Mouse (Mus musculus) frontal cortex, adult 2 months (tissue): Measurements from ENCODE around the gene Runx2. TPM values are rescaled to one million over a fixed set of nuclear protein-coding genes. Genes with fewer than 3 reads are reported as not detected.

ENCODE experiments used
- DNase-seq, 2 experiments: peaks; one replicate each; pipeline ENCODE4 v3.0.0; 2022; ENCODE audit warnings: low spot score in 1 of 2; ENCODE audit errors: extremely low spot score in 1 of 2
- polyA plus RNA-seq: library from polyadenylated mRNA; depleted of rRNA; stranded (reverse); fragments of >200 nt; gene quantifications from 2 replicates; pipeline ENCODE4 v1.2.3, GENCODE M21; 2012

The Runx2 gene
- polyA plus RNA-seq, 1 experiment, result 12.8 TPM

- DNase-seq, result no peak
Observed at GRCm38 (mm10) chr17:44632292-44632691, 182.3 kb downstream of the Runx2 start.

- DNase-seq, result no peak
Observed at GRCm38 (mm10) chr17:44631577-44631976, 183.0 kb downstream of the Runx2 start.

- no peak for DNase-seq
Observed at GRCm38 (mm10) chr17:44627317-44627716, 187.3 kb downstream of the Runx2 start.

GRCm38 (mm10) chr17:44623707-44624106 is 190.9 kb downstream of the Runx2 start:
- DNase-seq, result no peak

GRCm38 (mm10) chr17:44623271-44623670 is 191.3 kb downstream of the Runx2 start:
- peak in 1 of 2 experiments; percentile 41 for DNase-seq

GRCm38 (mm10) chr17:44620456-44620855 is 194.1 kb downstream of the Runx2 start:
- no peak for DNase-seq

GRCm38 (mm10) chr17:44618691-44619090 is 195.9 kb downstream of the Runx2 start:
- DNase-seq, result peak in 1 of 2 experiments; percentile 70

- peak; percentile 78 to 85 for DNase-seq
Observed at GRCm38 (mm10) chr17:44618175-44618574, 196.4 kb downstream of the Runx2 start.

GRCm38 (mm10) chr17:44617741-44618140 is 196.9 kb downstream of the Runx2 start:
- DNase-seq, result no peak

- peak; percentile 57 to 82 for DNase-seq
Observed at GRCm38 (mm10) chr17:44613716-44614715, 200.6 kb downstream of the Runx2 start.

- no peak for DNase-seq
Observed at GRCm38 (mm10) chr17:44612641-44613040, 202.0 kb downstream of the Runx2 start.

GRCm38 (mm10) chr17:44612002-44612401 is 202.6 kb downstream of the Runx2 start:
- no peak for DNase-seq

- DNase-seq, result no peak
Observed at GRCm38 (mm10) chr17:44611543-44611942, 203.1 kb downstream of the Runx2 start.

GRCm38 (mm10) chr17:44610828-44611227 is 203.8 kb downstream of the Runx2 start:
- DNase-seq, result no peak

- no peak for DNase-seq
Observed at GRCm38 (mm10) chr17:44609897-44610641, 204.5 kb downstream of the Runx2 start.

- no peak for DNase-seq
Observed at GRCm38 (mm10) chr17:44609356-44609755, 205.2 kb downstream of the Runx2 start.

GRCm38 (mm10) chr17:44608907-44609306 is 205.7 kb downstream of the Runx2 start:
- no peak for DNase-seq

GRCm38 (mm10) chr17:44607383-44607782 is 207.2 kb downstream of the Runx2 start:
- DNase-seq, result no peak

- no peak for DNase-seq
Observed at GRCm38 (mm10) chr17:44606245-44606644, 208.4 kb downstream of the Runx2 start.

- no peak for DNase-seq
Observed at GRCm38 (mm10) chr17:44605749-44606148, 208.8 kb downstream of the Runx2 start.

GRCm38 (mm10) chr17:44603170-44603569 is 211.4 kb downstream of the Runx2 start:
- no peak for DNase-seq
